17 mouse cellular contexts compared by ENCODE assay signal in the genomic region with DNA sequence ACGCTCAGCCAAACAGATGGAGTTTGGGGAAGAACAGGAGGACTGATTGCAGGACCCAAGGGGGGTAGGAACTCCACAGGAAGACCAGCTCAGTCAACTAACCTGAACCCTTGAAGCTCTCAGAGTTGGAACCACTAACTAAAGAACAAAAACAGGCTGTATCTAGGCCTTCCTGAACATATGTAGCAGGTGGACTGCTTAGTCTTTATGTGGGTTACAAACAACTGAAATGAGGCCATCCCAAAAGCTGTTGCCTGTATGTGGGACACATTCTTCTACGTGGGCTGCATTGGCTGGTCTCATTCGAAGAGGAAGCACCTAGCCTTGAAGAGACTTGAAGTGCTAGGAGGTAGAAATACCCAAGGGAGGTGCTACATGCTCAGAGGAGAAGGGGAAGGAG.
"Had no signal": no experiment of that assay in that cellular context is flagged by ENCODE, and none has a peak within 500 bp of the region (broad histone marks: within the 10 kb centered on the region; RNA-seq: fewer than 3 reads in every experiment).

No protein-coding gene starts in this region.

- H3K4me3 ChIP-seq: neural tube, embryonic 12.5 days; neural tube, embryonic 13.5 days; neural tube, embryonic 15.5 days; stomach, embryonic 15.5 days had no signal

- H3K9ac ChIP-seq: neural tube, embryonic 12.5 days; neural tube, embryonic 13.5 days; neural tube, embryonic 15.5 days; stomach, embryonic 15.5 days had no signal

- H3K9me3 ChIP-seq: neural tube, embryonic 12.5 days; neural tube, embryonic 13.5 days; neural tube, embryonic 15.5 days; stomach, embryonic 15.5 days had no signal

- DNase-seq: retina, postnatal 1 day; right cerebral cortex, adult 18-20 months; right cerebral cortex, postnatal 14 days; right cerebral cortex, postnatal 25 days; right cerebral cortex, postnatal 4 days; spleen, adult 18-20 months; thymus, adult 18-20 months; thymus, adult 2 months; thymus, postnatal 14 days; thymus, postnatal 25 days; thymus, postnatal 36 days; thymus, postnatal 4 days had no signal

- H3K4me1 ChIP-seq: neural tube, embryonic 12.5 days; neural tube, embryonic 13.5 days; neural tube, embryonic 15.5 days; stomach, embryonic 15.5 days had no signal

- H3K27me3 ChIP-seq: neural tube, embryonic 12.5 days; neural tube, embryonic 13.5 days; neural tube, embryonic 15.5 days; stomach, embryonic 15.5 days had no signal

- H3K36me3 ChIP-seq: neural tube, embryonic 12.5 days; neural tube, embryonic 13.5 days; neural tube, embryonic 15.5 days; stomach, embryonic 15.5 days had no signal

- H3K4me2 ChIP-seq: neural tube, embryonic 12.5 days; neural tube, embryonic 13.5 days; neural tube, embryonic 15.5 days; stomach, embryonic 15.5 days had no signal

- H3K27ac ChIP-seq: neural tube, embryonic 12.5 days; neural tube, embryonic 13.5 days; neural tube, embryonic 15.5 days; stomach, embryonic 15.5 days; stomach, postnatal 0 days had no signal
